Mouse (Mus musculus): ENCODE measurements around the gene Abcc10. TPM values are rescaled to one million over a fixed set of nuclear protein-coding genes. Genes with fewer than 3 reads are reported as not detected.

Gene Abcc10
- total and polyA plus RNA-seq, 3 experiments: 1.1 to 4.1 (median 3.8) TPM

GRCm38 (mm10) chr17:46275034-46275433 is 53.1 kb downstream of the Abcc10 start:
- Histone ChIP-seq H3K4me3 (replicated peaks in 1 of 3; ENCODE audit: low read depth in 2 of 3, low read length in 2 of 3, poor library complexity in 1 of 3) (no peak overlapping the region), H3K9ac (ENCODE audit: insufficient read depth, low read depth) (no peak overlapping the region), H3K79me2 (replicated peaks; ENCODE audit: control insufficient read depth, extremely low read depth, insufficient read depth, poor library complexity, severe bottlenecking) (no peaks in the 10 kb centered on the region; the same call in 1 of the 2 replicates), H3K27me3 (replicated peaks) (no peaks in the 10 kb centered on the region), H3K4me1 (ENCODE audit: control insufficient read depth in 1 of 2, insufficient read depth in 2 of 2) (no peaks in the 10 kb centered on the region; a peak in 1 of 4 replicates), H3K4me2 (ENCODE audit: insufficient read depth, low read depth, poor library complexity, severe bottlenecking) (no peak overlapping the region), H3K27ac (ENCODE audit: insufficient read depth, low read depth) (no peak overlapping the region), H3K9me3 (replicated peaks; ENCODE audit: low read length) (no peaks in the 10 kb centered on the region), H3K36me3 (replicated peaks in 1 of 2; ENCODE audit: control insufficient read depth in 1 of 2, insufficient read depth in 1 of 2, low read length in 1 of 2) (peaks cover 50 to 89% of the 10 kb centered on the region in 2 experiments)
- DNase-seq (ENCODE audit: extremely low read depth): no peak
- in situ Hi-C loops (cut with MboI; ENCODE audit: low pct_ligation_motif_present, low pct_unique_long_range_greater_than_20kb, low sequenced_read_pairs) (no loop called here), dilution Hi-C loops (cut with MboI; ENCODE audit: extremely low pct_ligation_motif_present, extremely low pct_unique_long_range_greater_than_20kb, low sequenced_read_pairs) (no loop called here)
- no peak for TF ChIP-seq SMC3 (IDR thresholded peaks at IDR 0.05; ENCODE audit: low read depth, low read length)
- TF ChIP-seq E2F4 (IDR thresholded peaks at IDR 0.05; ENCODE audit: insufficient replicate concordance, low read depth, low read length): no peak
- no peak for TF ChIP-seq ELF1 (IDR thresholded peaks at IDR 0.05; ENCODE audit: low read depth, low read length)
- TF ChIP-seq ZMIZ1 (IDR thresholded peaks at IDR 0.05; ENCODE audit: low read depth, low read length): no peak

- Histone ChIP-seq H3K9me3 (replicated peaks; ENCODE audit: low read length) (no peaks in the 10 kb centered on the region), H3K9ac (ENCODE audit: insufficient read depth, low read depth) (no peak overlapping the region), H3K27me3 (replicated peaks) (no peaks in the 10 kb centered on the region), H3K36me3 (replicated peaks in 1 of 2; ENCODE audit: control insufficient read depth in 1 of 2, insufficient read depth in 1 of 2, low read length in 1 of 2) (peaks cover 56 to 90% of the 10 kb centered on the region in 2 experiments), H3K4me1 (ENCODE audit: control insufficient read depth in 1 of 2, insufficient read depth in 2 of 2) (no peaks in the 10 kb centered on the region; a peak in 1 of 4 replicates), H3K4me2 (ENCODE audit: insufficient read depth, low read depth, poor library complexity, severe bottlenecking) (no peak overlapping the region), H3K79me2 (replicated peaks; ENCODE audit: control insufficient read depth, extremely low read depth, insufficient read depth, poor library complexity, severe bottlenecking) (no peaks in the 10 kb centered on the region; the same call in 1 of the 2 replicates), H3K4me3 (replicated peaks in 1 of 3; ENCODE audit: low read depth in 2 of 3, low read length in 2 of 3, poor library complexity in 1 of 3) (no peak overlapping the region), H3K27ac (ENCODE audit: insufficient read depth, low read depth) (no peak overlapping the region)
- TF ChIP-seq TBP (conservative IDR thresholded peaks at IDR 0.05; ENCODE audit: low read depth, low read length): no peak
- no peak for TF ChIP-seq IRF4 (IDR thresholded peaks at IDR 0.05; ENCODE audit: low read depth, low read length)
- TF ChIP-seq NRF1 (IDR thresholded peaks at IDR 0.05; ENCODE audit: low read depth, low read length): no peak
- no peak for TF ChIP-seq MAFK (IDR thresholded peaks at IDR 0.05; ENCODE audit: insufficient replicate concordance, low read length)
- TF ChIP-seq ZC3H11A (IDR thresholded peaks at IDR 0.05; ENCODE audit: low read depth, low read length): no peak
- TF ChIP-seq MYC (IDR thresholded peaks at IDR 0.05; ENCODE audit: low read depth, low read length): no peak
- no peak for TF ChIP-seq ZMIZ1 (IDR thresholded peaks at IDR 0.05; ENCODE audit: low read depth, low read length)
- TF ChIP-seq MAX (IDR thresholded peaks at IDR 0.05; ENCODE audit: low read length): no peak
- no peak for TF ChIP-seq CHD2 (IDR thresholded peaks at IDR 0.05; ENCODE audit: low read length)
- no peak for TF ChIP-seq HCFC1 (IDR thresholded peaks at IDR 0.05; ENCODE audit: low read depth, low read length)
- TF ChIP-seq SMC3 (IDR thresholded peaks at IDR 0.05; ENCODE audit: low read depth, low read length): no peak
- no peak for TF ChIP-seq E2F4 (IDR thresholded peaks at IDR 0.05; ENCODE audit: insufficient replicate concordance, low read depth, low read length)
- no peak for TF ChIP-seq TCF12 (IDR thresholded peaks at IDR 0.05; ENCODE audit: low read depth, low read length)
- TF ChIP-seq SIN3A (IDR thresholded peaks at IDR 0.05; ENCODE audit: low read length): no peak
- TF ChIP-seq USF2 (conservative IDR thresholded peaks at IDR 0.05; ENCODE audit: low read depth, low read length): no peak
- TF ChIP-seq KAT2A (IDR thresholded peaks at IDR 0.05; ENCODE audit: insufficient replicate concordance, low read length): no peak
- no peak for TF ChIP-seq ZNF384 (IDR thresholded peaks at IDR 0.05; ENCODE audit: low read depth, low read length)
- dilution Hi-C loops (cut with MboI; ENCODE audit: extremely low pct_ligation_motif_present, extremely low pct_unique_long_range_greater_than_20kb, low sequenced_read_pairs): no loop called here
- DNase-seq (ENCODE audit: extremely low read depth): no peak
- in situ Hi-C loops (cut with MboI; ENCODE audit: low pct_ligation_motif_present, low pct_unique_long_range_greater_than_20kb, low sequenced_read_pairs): no loop called here
These were observed 53.7 kb downstream of the Abcc10 start for GRCm38 (mm10) chr17:46274465-46274864.

Data from CH12.LX (cell line).